Mouse (Mus musculus) thymus, adult 2 months (tissue): Measurements from ENCODE around the gene Rbm17.
A peak's percentile ranks its signal among the peaks of the same experiment; 100 is the strongest.

ENCODE experiments used
- CTCF ChIP-seq: fragments of 200-500 bp; IDR thresholded peaks from 2 replicates; pipeline ENCODE4 v1.5.1; 2012; ENCODE audit warnings: mild to moderate bottlenecking, control low read depth, low read length, moderate library complexity, borderline replicate concordance; ENCODE audit not compliant: control insufficient read depth, poor library complexity, insufficient read depth; ENCODE audit errors: extremely low read depth
- POLR2A ChIP-seq: fragments of 200-500 bp; IDR thresholded peaks from 2 replicates; pipeline ENCODE4 v1.6.1; 2012; ENCODE audit warnings: mild to moderate bottlenecking, low read length, control low read depth, moderate library complexity; ENCODE audit not compliant: control insufficient read depth, poor library complexity, insufficient read depth; ENCODE audit errors: extremely low read depth

DNA sequence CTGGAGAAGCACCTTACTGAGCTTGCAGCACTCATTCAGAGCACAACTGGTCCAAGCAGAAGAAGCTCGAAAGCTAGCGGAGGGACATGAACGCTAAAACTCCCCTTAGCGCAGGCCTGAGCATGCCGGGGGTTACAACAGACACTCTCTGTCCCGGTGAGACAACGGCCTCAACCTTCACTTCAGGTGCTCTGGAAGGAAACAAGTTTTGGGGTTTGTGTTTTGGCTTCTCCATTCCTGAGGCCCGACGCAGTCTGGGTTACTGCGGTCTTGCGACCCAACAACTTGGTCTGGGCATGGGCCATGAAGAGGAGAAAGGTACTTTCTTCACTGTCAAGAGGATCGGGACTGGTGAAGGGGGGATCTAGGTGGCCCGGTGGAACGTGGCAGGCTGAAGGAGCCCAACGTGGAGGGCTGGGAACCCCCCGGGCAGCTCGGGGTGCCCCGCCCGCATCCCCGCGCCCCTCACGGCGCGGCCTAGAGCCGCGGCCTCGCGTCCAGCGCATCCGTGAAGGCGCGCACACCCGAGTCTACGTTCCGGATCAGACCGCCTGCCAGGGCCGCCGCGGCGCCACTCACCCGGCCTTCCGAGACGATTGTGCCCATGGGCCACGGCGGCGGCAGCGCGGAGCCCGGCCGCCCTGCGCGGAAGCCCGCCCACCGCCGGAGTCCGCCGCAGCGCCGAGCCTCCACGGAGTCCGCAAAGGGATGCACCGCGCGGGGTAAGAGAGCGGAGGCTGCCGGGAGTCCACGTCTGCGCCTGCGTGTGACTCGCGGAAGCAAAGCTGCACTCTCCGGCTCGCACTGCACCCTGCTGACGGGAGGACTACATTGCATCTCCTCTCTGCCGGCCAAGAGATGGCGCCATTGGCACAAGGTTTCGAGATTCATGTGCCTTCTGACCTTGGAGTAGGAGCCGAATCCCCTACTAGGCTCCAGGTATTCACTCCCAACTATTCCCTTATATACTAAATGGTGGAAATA, 1.2 kb downstream of the Rbm17 start:
- TF ChIP-seq CTCF (peak; percentile 96), POLR2A (peak; percentile 72)
